Mouse (Mus musculus): Measurements from ENCODE around the gene Pla2g1b. TPM values are rescaled to one million over a fixed set of nuclear protein-coding genes. Genes with fewer than 3 reads are reported as not detected.
A peak's percentile ranks its signal among the peaks of the same experiment; 100 is the strongest.
"Not testable (repeated sequence)": the region's sequence is repeated elsewhere in the genome, so short reads cannot be mapped to it uniquely, and the experiment has no call there.

Pla2g1b gene
- polyA plus RNA-seq, 1 experiment from 2014 or later, result not detected

GRCm38 (mm10) chr5:115493441-115493840 lies 27.4 kb downstream of the Pla2g1b start:
- WGBS, result 67% methylated on average over 5 of the region's 5 CpGs
- no peaks in the 10 kb centered on the region for H3K9me3 ChIP-seq (replicated peaks; ENCODE audit: control insufficient read depth, low read length, poor library complexity, severe bottlenecking)
- no peaks in the 10 kb centered on the region for H3K36me3 ChIP-seq (ENCODE audit: control insufficient read depth, insufficient read depth, low read length)
- H3K4me3 ChIP-seq (ENCODE audit: low read depth, low read length), result no peak overlapping the region
- no peak overlapping the region for H3K9ac ChIP-seq (ENCODE audit: low read depth, low read length)
- no peak for ATAC-seq
- H3K4me2 ChIP-seq (ENCODE audit: low read length), result no peak overlapping the region
- H3K27ac ChIP-seq (ENCODE audit: low read length), result no peak overlapping the region
- peaks cover 18% of the 10 kb centered on the region for H3K4me1 ChIP-seq (ENCODE audit: control insufficient read depth, insufficient read depth, low read length)
- no peaks in the 10 kb centered on the region for H3K27me3 ChIP-seq (ENCODE audit: control insufficient read depth, insufficient read depth, low read depth, low read length)

GRCm38 (mm10) chr5:115495618-115496017 lies 29.6 kb downstream of the Pla2g1b start:
- H3K4me1 ChIP-seq (ENCODE audit: control insufficient read depth, insufficient read depth, low read length), result peaks cover 12% of the 10 kb centered on the region
- 63% methylated on average over 3 of the region's 3 CpGs for WGBS
- H3K4me2 ChIP-seq (ENCODE audit: low read length); H3K9me3 ChIP-seq (replicated peaks; ENCODE audit: control insufficient read depth, low read length, poor library complexity, severe bottlenecking); ATAC-seq; H3K9ac ChIP-seq (ENCODE audit: low read depth, low read length); H3K36me3 ChIP-seq (ENCODE audit: control insufficient read depth, insufficient read depth, low read length); H3K4me3 ChIP-seq (ENCODE audit: low read depth, low read length); H3K27ac ChIP-seq (ENCODE audit: low read length); H3K27me3 ChIP-seq (ENCODE audit: control insufficient read depth, insufficient read depth, low read depth, low read length): not testable (repeated sequence)

GRCm38 (mm10) chr5:115497033-115497432 lies 31.0 kb downstream of the Pla2g1b start:
- ATAC-seq, result no peak
- Histone ChIP-seq H3K36me3 (ENCODE audit: control insufficient read depth, insufficient read depth, low read length) (no peaks in the 10 kb centered on the region), H3K4me3 (ENCODE audit: low read depth, low read length) (no peak overlapping the region), H3K4me1 (ENCODE audit: control insufficient read depth, insufficient read depth, low read length) (peaks cover 4% of the 10 kb centered on the region), H3K27me3 (ENCODE audit: control insufficient read depth, insufficient read depth, low read depth, low read length) (no peaks in the 10 kb centered on the region), H3K27ac (ENCODE audit: low read length) (no peak overlapping the region), H3K4me2 (ENCODE audit: low read length) (no peak overlapping the region), H3K9me3 (replicated peaks; ENCODE audit: control insufficient read depth, low read length, poor library complexity, severe bottlenecking) (no peaks in the 10 kb centered on the region), H3K9ac (ENCODE audit: low read depth, low read length) (no peak overlapping the region)
- WGBS, result 83% methylated on average over 7 of the region's 7 CpGs

GRCm38 (mm10) chr5:115498307-115499240 lies 32.5 kb downstream of the Pla2g1b start:
- H3K9me3 ChIP-seq (replicated peaks; ENCODE audit: control insufficient read depth, low read length, poor library complexity, severe bottlenecking), result no peaks in the 10 kb centered on the region
- ATAC-seq, result no peak
- H3K36me3 ChIP-seq (ENCODE audit: control insufficient read depth, insufficient read depth, low read length), result no peaks in the 10 kb centered on the region
- no peak overlapping the region for H3K9ac ChIP-seq (ENCODE audit: low read depth, low read length)
- no peak overlapping the region for H3K4me2 ChIP-seq (ENCODE audit: low read length)
- H3K27me3 ChIP-seq (ENCODE audit: control insufficient read depth, insufficient read depth, low read depth, low read length), result no peaks in the 10 kb centered on the region
- H3K27ac ChIP-seq (ENCODE audit: low read length), result no peak overlapping the region
- 64% methylated on average over 9 of the region's 9 CpGs for WGBS
- 0 out of 2 replicates have a peak, but pooled peaks cover 2% of the 10 kb centered on the region for H3K4me1 ChIP-seq (ENCODE audit: control insufficient read depth, insufficient read depth, low read length)
- no peak overlapping the region for H3K4me3 ChIP-seq (ENCODE audit: low read depth, low read length)

DNA sequence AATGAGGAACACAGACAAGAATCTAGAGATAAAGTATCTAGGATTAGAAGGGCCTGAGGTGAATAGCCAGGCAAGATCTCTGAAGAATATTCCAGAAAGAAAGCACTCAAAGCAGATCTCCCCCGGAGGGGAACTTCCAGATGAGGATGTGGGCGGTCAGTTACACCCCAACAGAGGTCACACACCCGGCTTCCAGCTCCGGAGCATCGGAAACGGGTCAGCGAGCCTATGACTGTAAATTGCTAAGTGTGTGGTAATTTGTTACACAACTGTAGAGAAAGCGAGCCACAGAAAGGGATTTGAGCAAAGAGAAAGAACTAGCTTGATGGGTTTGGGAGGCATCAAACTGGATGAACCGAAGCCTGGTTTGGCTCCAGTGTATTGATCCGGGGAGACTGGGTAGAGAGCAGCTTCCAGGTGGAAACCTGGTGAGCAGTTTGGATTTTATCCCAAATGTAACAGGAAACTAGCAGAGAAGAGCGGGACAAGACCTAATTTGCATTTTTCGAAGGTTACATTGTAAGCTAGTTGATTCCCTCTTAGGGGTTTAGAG lies 34.4 kb downstream of the Pla2g1b start:
- H3K9ac ChIP-seq (ENCODE audit: low read depth, low read length), result no peak overlapping the region
- 86% methylated on average over 12 of the region's 12 CpGs for WGBS
- no peaks in the 10 kb centered on the region for H3K9me3 ChIP-seq (replicated peaks; ENCODE audit: control insufficient read depth, low read length, poor library complexity, severe bottlenecking)
- no peak for ATAC-seq
- no peaks in the 10 kb centered on the region for H3K36me3 ChIP-seq (ENCODE audit: control insufficient read depth, insufficient read depth, low read length)
- H3K4me2 ChIP-seq (ENCODE audit: low read length), result no peak overlapping the region
- no peak overlapping the region for H3K27ac ChIP-seq (ENCODE audit: low read length)
- no peaks in the 10 kb centered on the region for H3K27me3 ChIP-seq (ENCODE audit: control insufficient read depth, insufficient read depth, low read depth, low read length)
- no peak overlapping the region for H3K4me3 ChIP-seq (ENCODE audit: low read depth, low read length)
- no peaks in the 10 kb centered on the region for H3K4me1 ChIP-seq (ENCODE audit: control insufficient read depth, insufficient read depth, low read length)

- H3K9ac ChIP-seq (ENCODE audit: low read depth, low read length), result no peak overlapping the region
- no peaks in the 10 kb centered on the region for H3K36me3 ChIP-seq (ENCODE audit: control insufficient read depth, insufficient read depth, low read length)
- whole genome bisulfite sequencing, result 70% methylated on average over 12 of the region's 12 CpGs
These were observed 37.0 kb downstream of the Pla2g1b start for GRCm38 (mm10) chr5:115503035-115503434.

GRCm38 (mm10) chr5:115505617-115506016 lies 39.6 kb downstream of the Pla2g1b start:
- 71% methylated on average over 4 of the region's 4 CpGs for WGBS
- peaks cover 33% of the 10 kb centered on the region for H3K4me1 ChIP-seq (ENCODE audit: control insufficient read depth, insufficient read depth, low read length)
- not testable (repeated sequence) for ATAC-seq; H3K9me3 ChIP-seq (replicated peaks; ENCODE audit: control insufficient read depth, low read length, poor library complexity, severe bottlenecking); H3K4me3 ChIP-seq (ENCODE audit: low read depth, low read length); H3K9ac ChIP-seq (ENCODE audit: low read depth, low read length); H3K4me2 ChIP-seq (ENCODE audit: low read length); H3K27ac ChIP-seq (ENCODE audit: low read length); H3K27me3 ChIP-seq (ENCODE audit: control insufficient read depth, insufficient read depth, low read depth, low read length); H3K36me3 ChIP-seq (ENCODE audit: control insufficient read depth, insufficient read depth, low read length)

More at GRCm38 (mm10) chr5:115503035-115503434, 37.0 kb downstream of the Pla2g1b start:
- Histone ChIP-seq H3K4me1 (ENCODE audit: control insufficient read depth, insufficient read depth, low read length) (peaks cover 11% of the 10 kb centered on the region), H3K4me3 (ENCODE audit: low read depth, low read length) (no peak overlapping the region), H3K27ac (ENCODE audit: low read length) (no peak overlapping the region), H3K4me2 (ENCODE audit: low read length) (no peak overlapping the region), H3K27me3 (ENCODE audit: control insufficient read depth, insufficient read depth, low read depth, low read length) (no peaks in the 10 kb centered on the region), H3K9me3 (replicated peaks; ENCODE audit: control insufficient read depth, low read length, poor library complexity, severe bottlenecking) (no peaks in the 10 kb centered on the region)
- no peak for ATAC-seq

DNA sequence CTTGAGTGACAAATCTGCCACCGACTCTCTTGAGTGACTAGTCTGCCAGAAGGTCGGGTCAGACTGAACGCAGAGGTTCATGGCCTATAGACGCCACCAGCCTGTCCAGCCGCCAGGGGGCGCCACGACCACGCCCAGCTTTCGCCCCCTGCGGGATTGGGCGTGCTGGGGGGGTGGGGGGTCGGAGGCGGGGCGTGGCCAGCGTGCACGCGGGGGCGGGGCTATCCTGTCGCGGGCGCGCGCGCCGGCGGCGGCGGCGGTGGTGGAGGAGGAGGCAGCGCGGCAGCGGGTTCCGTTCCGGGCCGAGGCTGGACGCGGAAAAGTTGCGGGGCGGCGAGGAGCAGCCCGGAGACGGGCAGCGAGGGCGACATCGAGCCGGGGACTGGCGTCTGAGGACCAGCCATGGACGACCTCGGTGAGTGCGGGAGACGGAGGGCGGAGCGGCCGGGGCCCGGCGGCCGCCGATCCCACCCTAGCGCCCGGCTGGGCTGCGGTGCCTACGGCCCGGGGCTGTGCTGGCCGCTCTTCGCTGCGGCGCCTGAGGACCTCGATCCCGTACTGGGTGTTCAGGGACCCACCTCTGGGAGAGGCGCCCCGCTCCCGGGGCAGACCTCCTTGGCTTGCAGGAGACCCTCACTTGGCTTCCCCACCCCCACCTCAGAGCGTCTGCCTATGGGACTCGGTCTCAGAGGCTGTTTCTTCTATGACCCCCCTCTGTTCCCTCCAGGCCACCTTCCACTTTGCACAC lies 40.6 kb downstream of the Pla2g1b start, which contains the start of gene Pxn:
Gene Pxn, plus strand, starts transcription at position 223 of the 748 bp plus-strand sequence.
- WGBS, result under 1% methylated on average over 62 of the region's 74 CpGs
- Histone ChIP-seq H3K27ac (ENCODE audit: low read length) (0 out of 2 replicates have a peak within 1 kb of the TSS, but pooled peaks have one; percentile 55), H3K4me3 (ENCODE audit: low read depth, low read length) (peak within 1 kb of the TSS; percentile 92), H3K36me3 (ENCODE audit: control insufficient read depth, insufficient read depth, low read length) (no peaks in the 10 kb centered on the region), H3K9me3 (replicated peaks; ENCODE audit: control insufficient read depth, low read length, poor library complexity, severe bottlenecking) (no peaks in the 10 kb centered on the region), H3K4me1 (ENCODE audit: control insufficient read depth, insufficient read depth, low read length) (peaks cover 33% of the 10 kb centered on the region), H3K4me2 (ENCODE audit: low read length) (peak within 1 kb of the TSS; percentile 92), H3K27me3 (ENCODE audit: control insufficient read depth, insufficient read depth, low read depth, low read length) (no peaks in the 10 kb centered on the region), H3K9ac (ENCODE audit: low read depth, low read length) (peak within 1 kb of the TSS; percentile 94)
- peak; percentile 76 for ATAC-seq
